Mouse (Mus musculus) midbrain, embryonic 13.5 days (tissue): ENCODE measurements around the gene Hfe. TPM values are rescaled to one million over a fixed set of nuclear protein-coding genes. Genes with fewer than 3 reads are reported as not detected.
"Not testable (repeated sequence)": the region's sequence is repeated elsewhere in the genome, so short reads cannot be mapped to it uniquely, and the experiment has no call there.

Source experiments
- ATAC-seq: fragments of 200-750 bp; cut with Nextera tagmentation; 2 replicates; pipeline ENCODE4 v1.8.0; 2017; ENCODE audit warnings: mild to moderate bottlenecking, moderate TSS enrichment, moderate library complexity
- H3K27ac ChIP-seq: fragments of 300-500 bp; sonication (generic); 2 replicates; pipeline ENCODE4 v1.5.1; 2015; ENCODE audit warnings: inconsistent platforms, mild to moderate bottlenecking, moderate library complexity
- H3K27me3 ChIP-seq: fragments of 300-500 bp; sonication (generic); 2 replicates; pipeline ENCODE4 v1.6.1; 2015; ENCODE audit warnings: mild to moderate bottlenecking, inconsistent platforms
- H3K36me3 ChIP-seq: fragments of 300-500 bp; sonication (generic); 2 replicates; pipeline ENCODE4 v1.6.1; 2015; ENCODE audit warnings: mild to moderate bottlenecking, inconsistent platforms
- H3K4me1 ChIP-seq: fragments of 300-500 bp; sonication (generic); replicated peaks from 2 replicates; pipeline ENCODE4 v1.6.1; 2015; ENCODE audit warnings: inconsistent platforms
- H3K4me2 ChIP-seq: fragments of 300-500 bp; sonication (generic); replicated peaks from 2 replicates; pipeline ENCODE4 v1.6.1; 2015; ENCODE audit warnings: moderate library complexity, mild to moderate bottlenecking, inconsistent platforms
- H3K4me3 ChIP-seq: fragments of 300-500 bp; sonication (generic); replicated peaks from 2 replicates; pipeline ENCODE4 v1.5.1; 2015; ENCODE audit warnings: mild to moderate bottlenecking, inconsistent platforms
- H3K9ac ChIP-seq: fragments of 300-500 bp; sonication (generic); replicated peaks from 2 replicates; pipeline ENCODE4 v1.6.1; 2015; ENCODE audit warnings: mild to moderate bottlenecking, inconsistent platforms
- H3K9me3 ChIP-seq: fragments of 300-500 bp; sonication (generic); 2 replicates; pipeline ENCODE4 v1.6.1; 2016; ENCODE audit warnings: mild to moderate bottlenecking, inconsistent platforms
- WGBS: fragments of 180-500 bp; shearing (Covaris S2); methylation state at CpG from one replicate; pipeline ENCODE4 v1.1.7; 2015; 5-methylcytosine and 5-hydroxymethylcytosine counted together
- polyA plus RNA-seq: library from polyadenylated mRNA; unstranded; fragments of >200 nt; fragmentation: Nextera tagmentation; extraction: Ambion mirVana; gene quantifications from 2 replicates; pipeline ENCODE4 v1.2.1, GENCODE M21; 2015

Gene Hfe
- polyA plus RNA-seq, 1 experiment from 2014 or later = 2.7 TPM

- not testable (repeated sequence) for H3K9me3 ChIP-seq, H3K36me3 ChIP-seq, H3K27me3 ChIP-seq
- Histone ChIP-seq H3K4me2 (peak within 1 kb of the TSS; percentile 68), H3K4me3 (peak within 1 kb of the TSS; percentile 43), H3K9ac (peak within 1 kb of the TSS; percentile 61), H3K27ac (peak within 1 kb of the TSS; percentile 93), H3K4me1 (peaks cover 25% of the 10 kb centered on the region)
- peak; percentile 57 for ATAC-seq
- WGBS = 1% methylated on average over 28 of the region's 47 CpGs
These were observed 40.3 kb upstream of the Hfe start, which contains the start of gene Hist1h2ab for GRCm38 (mm10) chr13:23750839-23751477. Gene Hist1h2ab, plus strand, starts transcription at chr13:23751126.

- WGBS = 91% methylated on average over 5 of the region's 5 CpGs
- Histone ChIP-seq H3K27me3 (no peaks in the 10 kb centered on the region), H3K4me2 (no peak overlapping the region), H3K36me3 (no peaks in the 10 kb centered on the region), H3K9me3 (no peaks in the 10 kb centered on the region), H3K9ac (no peak overlapping the region), H3K4me1 (peaks cover 31% of the 10 kb centered on the region), H3K4me3 (no peak overlapping the region), H3K27ac (no peak overlapping the region)
- no peak for ATAC-seq
These were observed 39.0 kb upstream of the Hfe start for GRCm38 (mm10) chr13:23749563-23750121.

DNA sequence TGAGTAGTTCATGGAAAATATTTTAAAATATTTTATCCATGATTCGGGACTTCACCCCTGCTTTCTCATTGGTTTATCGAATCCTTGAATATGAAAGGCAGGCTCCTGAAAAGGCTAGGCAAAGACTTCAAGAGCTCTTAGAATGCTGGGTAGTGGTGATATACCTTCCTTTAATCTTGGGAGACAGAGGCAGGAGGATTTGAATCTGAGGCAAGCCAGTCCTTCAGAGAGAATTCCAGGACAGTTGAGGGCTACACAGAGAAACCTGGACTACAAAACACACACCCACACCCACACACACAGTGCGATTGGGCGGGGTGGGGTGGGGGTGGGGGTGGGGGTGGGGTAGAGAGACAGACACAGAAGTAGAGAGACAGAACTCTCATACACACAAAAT is 37.2 kb upstream of the Hfe start:
- H3K4me2 ChIP-seq = peak overlapping the region; percentile 66; the same call in 1 of the 2 replicates

GRCm38 (mm10) chr13:23747081-23747891 is 36.6 kb upstream of the Hfe start:
- H3K27me3 ChIP-seq = no peaks in the 10 kb centered on the region
- peaks cover 29% of the 10 kb centered on the region for H3K4me1 ChIP-seq
- H3K27ac ChIP-seq = peak overlapping the region; percentile 94
- H3K9me3 ChIP-seq = no peaks in the 10 kb centered on the region
- H3K36me3 ChIP-seq = no peaks in the 10 kb centered on the region
- H3K4me3 ChIP-seq = peak overlapping the region; percentile 39
- peak overlapping the region; percentile 66 for H3K4me2 ChIP-seq
- H3K9ac ChIP-seq = peak overlapping the region; percentile 21
- 2% methylated on average over 13 of the region's 13 CpGs for WGBS
- ATAC-seq = no peak; the same call in 1 of the 2 replicates

More for the DNA sequence above, 37.2 kb upstream of the Hfe start:
- Histone ChIP-seq H3K4me3 (no peak overlapping the region), H3K27me3 (no peaks in the 10 kb centered on the region), H3K27ac (peak overlapping the region; percentile 77), H3K36me3 (no peaks in the 10 kb centered on the region), H3K4me1 (peaks cover 33% of the 10 kb centered on the region), H3K9ac (no peak overlapping the region; the same call in 1 of the 2 replicates), H3K9me3 (no peaks in the 10 kb centered on the region)
- WGBS = 3% methylated on average over 4 of the region's 4 CpGs
- no peak for ATAC-seq

GRCm38 (mm10) chr13:23746201-23747080 is 35.8 kb upstream of the Hfe start, which contains the start of gene Hist1h2bb:
Gene Hist1h2bb, plus strand, starts transcription at chr13:23746734.
- under 1% methylated on average over 40 of the region's 58 CpGs for whole genome bisulfite sequencing
- not testable (repeated sequence) for H3K36me3 ChIP-seq, H3K9me3 ChIP-seq, H3K27me3 ChIP-seq
- peak; percentile 95 for ATAC-seq
- peak within 1 kb of the TSS; percentile 66 for H3K4me2 ChIP-seq
- H3K9ac ChIP-seq = peak within 1 kb of the TSS; percentile 50
- H3K27ac ChIP-seq = peak within 1 kb of the TSS; percentile 94
- H3K4me1 ChIP-seq = peaks cover 26% of the 10 kb centered on the region
- H3K4me3 ChIP-seq = peak within 1 kb of the TSS; percentile 39

DNA sequence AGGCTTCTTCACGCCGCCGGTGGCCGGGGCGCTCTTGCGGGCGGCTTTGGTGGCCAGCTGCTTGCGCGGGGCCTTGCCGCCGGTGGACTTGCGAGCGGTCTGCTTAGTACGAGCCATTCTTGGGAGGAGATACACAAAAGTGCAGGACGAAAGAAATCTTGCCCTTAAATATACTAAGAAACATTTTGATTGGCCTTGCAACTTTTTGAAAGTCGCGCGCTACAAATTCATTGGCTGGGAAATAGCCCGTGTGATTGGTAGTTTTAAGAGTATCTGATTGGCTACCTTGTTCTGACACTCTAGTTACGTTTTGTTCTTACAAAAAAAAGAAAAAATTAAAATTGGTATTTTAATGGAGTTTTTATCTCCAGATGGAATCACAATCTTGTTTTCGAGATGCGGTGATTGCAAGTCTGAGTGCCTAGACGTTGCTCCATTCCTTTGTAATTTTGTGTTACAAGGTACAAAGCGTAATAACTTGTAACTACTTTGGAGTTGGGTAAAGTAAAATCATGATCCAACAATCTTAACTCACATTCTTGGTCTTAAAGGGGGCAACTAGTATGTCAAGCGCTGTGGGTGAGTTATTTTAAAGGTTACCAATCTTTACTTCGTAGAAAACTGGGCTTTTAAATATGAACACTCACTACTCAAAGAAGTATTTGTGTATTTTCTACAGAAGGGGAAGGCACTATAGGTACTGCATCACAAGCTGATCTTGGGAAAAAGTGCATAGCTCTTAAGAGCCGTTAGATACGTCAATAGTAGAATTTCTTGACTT is 34.9 kb upstream of the Hfe start, which contains the start of gene Hist1h3c:
Gene Hist1h3c, minus strand, starts transcription at position 222 of the 781 bp plus-strand sequence.
- H3K9ac ChIP-seq = peak within 1 kb of the TSS; percentile 50
- under 1% methylated on average over 25 of the region's 28 CpGs for WGBS
- no peaks in the 10 kb centered on the region for H3K27me3 ChIP-seq
- peaks cover 25% of the 10 kb centered on the region for H3K4me1 ChIP-seq
- peak within 1 kb of the TSS; percentile 39 for H3K4me3 ChIP-seq
- H3K4me2 ChIP-seq = peak within 1 kb of the TSS; percentile 66
- peak within 1 kb of the TSS; percentile 94 for H3K27ac ChIP-seq
- peak; percentile 58 for ATAC-seq
- H3K36me3 ChIP-seq = no peaks in the 10 kb centered on the region
- no peaks in the 10 kb centered on the region for H3K9me3 ChIP-seq

GRCm38 (mm10) chr13:23744421-23745380 is 34.0 kb upstream of the Hfe start:
- ATAC-seq = no peak
- Histone ChIP-seq H3K27me3 (no peaks in the 10 kb centered on the region), H3K4me2 (peak overlapping the region; percentile 66), H3K4me1 (peaks cover 34% of the 10 kb centered on the region), H3K9ac (peak overlapping the region; percentile 39; the same call in 1 of the 2 replicates), H3K27ac (peak overlapping the region; percentile 19; the same call in 1 of the 2 replicates), H3K4me3 (peak overlapping the region; percentile 39), H3K9me3 (no peaks in the 10 kb centered on the region), H3K36me3 (no peaks in the 10 kb centered on the region)
- 2% methylated on average over 15 of the region's 36 CpGs for WGBS

DNA sequence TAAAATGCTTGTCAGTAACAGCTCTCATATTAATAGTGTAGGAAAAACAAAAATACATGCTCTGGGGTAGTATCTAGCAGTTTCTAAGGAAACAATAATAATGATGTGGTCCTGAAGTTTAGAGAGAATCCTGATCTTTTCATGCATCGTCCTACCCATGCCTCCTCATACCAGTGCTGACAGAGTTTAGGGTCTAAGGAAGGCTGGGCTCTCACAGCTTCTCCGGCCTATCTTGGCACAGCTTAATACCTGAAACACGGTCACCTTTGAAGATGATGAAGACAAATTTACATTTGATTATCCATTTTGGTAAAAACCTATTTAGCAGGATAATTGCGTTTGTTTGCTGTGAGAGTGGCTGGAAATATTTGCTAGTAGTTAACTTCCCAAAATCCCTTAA is 33.3 kb upstream of the Hfe start:
- peak overlapping the region; percentile 39; the same call in 1 of the 2 replicates for H3K4me3 ChIP-seq
- WGBS = 39% methylated on average over 4 of the region's 4 CpGs
- H3K36me3 ChIP-seq = no peaks in the 10 kb centered on the region
- no peak overlapping the region for H3K9ac ChIP-seq
- H3K27me3 ChIP-seq = no peaks in the 10 kb centered on the region
- no peaks in the 10 kb centered on the region for H3K9me3 ChIP-seq
- H3K4me1 ChIP-seq = peaks cover 41% of the 10 kb centered on the region
- ATAC-seq = no peak
- peak overlapping the region; percentile 66; the same call in 1 of the 2 replicates for H3K4me2 ChIP-seq
- H3K27ac ChIP-seq = peak overlapping the region; percentile 19; the same call in 1 of the 2 replicates

GRCm38 (mm10) chr13:23743215-23743614 is 32.6 kb upstream of the Hfe start:
- Histone ChIP-seq H3K9ac (no peak overlapping the region), H3K9me3 (no peaks in the 10 kb centered on the region), H3K4me1 (peaks cover 41% of the 10 kb centered on the region), H3K27ac (no peak overlapping the region), H3K27me3 (no peaks in the 10 kb centered on the region), H3K4me3 (no peak overlapping the region), H3K36me3 (no peaks in the 10 kb centered on the region), H3K4me2 (no peak overlapping the region)
- ATAC-seq = no peak
- WGBS = 80% methylated on average over 5 of the region's 5 CpGs

DNA sequence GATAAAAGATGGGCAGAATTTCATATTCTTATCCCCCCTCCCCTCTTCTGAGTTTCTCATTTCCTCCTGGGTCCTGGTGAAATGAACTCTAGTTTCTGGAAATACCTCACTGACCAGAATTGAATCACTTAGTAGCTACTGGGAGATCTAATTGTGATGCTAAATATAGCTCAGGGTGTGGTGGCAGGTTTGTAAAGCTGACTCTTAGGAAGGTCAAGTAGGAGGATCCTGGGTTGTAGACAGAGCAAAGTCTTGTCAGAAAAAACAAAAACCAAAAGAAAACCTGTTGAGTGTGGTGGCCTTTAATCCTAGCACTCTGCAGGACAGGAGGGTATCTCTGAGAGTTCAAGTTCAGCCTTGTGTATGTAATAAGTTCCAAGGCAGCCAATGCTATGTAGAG is 31.4 kb upstream of the Hfe start:
- Histone ChIP-seq H3K4me2 (no peak overlapping the region), H3K36me3 (no peaks in the 10 kb centered on the region), H3K27me3 (no peaks in the 10 kb centered on the region), H3K27ac (no peak overlapping the region), H3K9me3 (no peaks in the 10 kb centered on the region), H3K4me3 (no peak overlapping the region), H3K4me1 (peaks cover 35% of the 10 kb centered on the region), H3K9ac (no peak overlapping the region)
- no peak for ATAC-seq
